Mouse (Mus musculus) sigmoid colon, adult 10 weeks (tissue): ENCODE data around the gene Uimc1. TPM values are rescaled to one million over a fixed set of nuclear protein-coding genes. Genes with fewer than 3 reads are reported as not detected.

ENCODE experiments used
- polyA plus RNA-seq: library from polyadenylated mRNA; stranded (reverse); fragments of 350-450 nt; fragmentation: Illumina TruSeq; extraction: RNeasy Lipid Tissue Mini Kit (QIAGEN cat#74804); gene quantifications from one replicate; pipeline ENCODE4 v1.2.3, GENCODE M21; 2014; ENCODE audit warnings: low read depth, low replicate concordance

Uimc1 gene
- 60.6 TPM for polyA plus RNA-seq

DNA sequence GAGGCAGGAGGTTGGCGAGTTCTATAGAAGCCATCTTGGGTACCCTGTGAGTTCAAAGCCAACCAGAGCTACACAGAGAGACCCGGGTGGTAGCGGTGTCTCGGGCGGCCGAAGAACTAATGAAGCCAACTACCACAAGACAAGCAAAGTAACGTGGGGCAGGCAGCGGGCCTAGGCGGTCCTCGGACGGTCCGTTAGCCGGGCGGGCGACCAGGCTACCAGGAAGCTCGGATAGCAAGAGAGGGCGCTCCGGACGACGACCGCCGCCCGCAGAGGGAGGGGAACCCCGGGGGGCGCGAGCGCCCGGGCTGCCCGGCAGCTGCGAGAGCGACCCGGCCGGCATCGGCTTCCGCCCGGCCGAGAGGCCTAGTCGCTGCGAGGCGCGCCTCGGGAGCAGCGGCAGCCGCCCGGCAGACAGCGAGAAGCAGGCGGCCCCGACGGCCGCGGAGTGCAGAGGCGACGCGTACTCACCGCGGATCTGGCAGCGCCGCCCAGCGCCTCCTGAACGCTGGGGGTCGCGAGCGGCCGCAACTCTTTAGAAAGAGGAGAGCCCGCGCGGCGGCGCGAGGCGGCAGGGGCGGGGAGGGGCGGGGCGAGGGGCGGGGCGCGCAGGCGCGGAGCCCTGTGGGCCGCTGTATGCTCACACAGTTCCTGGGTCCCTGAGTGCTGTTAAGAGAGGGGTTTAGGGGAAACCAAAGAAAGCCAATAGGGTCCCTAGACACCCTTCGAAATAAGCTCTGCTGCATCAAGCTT lies at the start of gene Uimc1:
Gene Uimc1, minus strand, starts transcription at position 575 of the 753 bp plus-strand sequence.

DNA sequence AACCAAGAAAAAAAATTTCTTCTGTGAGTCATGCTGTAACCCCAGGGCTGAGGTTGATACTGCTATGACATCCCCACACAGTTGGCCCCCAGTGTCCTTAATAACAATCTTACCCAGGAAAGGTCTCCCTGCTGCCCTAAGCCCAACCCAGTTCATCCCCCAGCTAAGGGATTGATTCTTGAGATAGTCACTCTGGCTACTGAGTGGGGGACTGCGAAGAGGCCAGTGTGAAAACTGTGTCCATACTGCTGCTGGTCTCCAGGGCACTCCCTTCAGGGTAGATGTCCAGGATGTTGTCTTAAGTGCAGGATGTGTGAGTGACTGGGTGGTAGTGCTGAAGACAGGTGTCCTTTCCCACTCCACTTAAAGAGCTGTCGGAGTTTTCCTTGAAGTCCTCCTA lies 33.3 kb upstream of the Uimc1 start, which contains the start of gene Gm17617:
Gene Gm17617, minus strand, starts transcription at position 101 of the 400 bp plus-strand sequence.

DNA sequence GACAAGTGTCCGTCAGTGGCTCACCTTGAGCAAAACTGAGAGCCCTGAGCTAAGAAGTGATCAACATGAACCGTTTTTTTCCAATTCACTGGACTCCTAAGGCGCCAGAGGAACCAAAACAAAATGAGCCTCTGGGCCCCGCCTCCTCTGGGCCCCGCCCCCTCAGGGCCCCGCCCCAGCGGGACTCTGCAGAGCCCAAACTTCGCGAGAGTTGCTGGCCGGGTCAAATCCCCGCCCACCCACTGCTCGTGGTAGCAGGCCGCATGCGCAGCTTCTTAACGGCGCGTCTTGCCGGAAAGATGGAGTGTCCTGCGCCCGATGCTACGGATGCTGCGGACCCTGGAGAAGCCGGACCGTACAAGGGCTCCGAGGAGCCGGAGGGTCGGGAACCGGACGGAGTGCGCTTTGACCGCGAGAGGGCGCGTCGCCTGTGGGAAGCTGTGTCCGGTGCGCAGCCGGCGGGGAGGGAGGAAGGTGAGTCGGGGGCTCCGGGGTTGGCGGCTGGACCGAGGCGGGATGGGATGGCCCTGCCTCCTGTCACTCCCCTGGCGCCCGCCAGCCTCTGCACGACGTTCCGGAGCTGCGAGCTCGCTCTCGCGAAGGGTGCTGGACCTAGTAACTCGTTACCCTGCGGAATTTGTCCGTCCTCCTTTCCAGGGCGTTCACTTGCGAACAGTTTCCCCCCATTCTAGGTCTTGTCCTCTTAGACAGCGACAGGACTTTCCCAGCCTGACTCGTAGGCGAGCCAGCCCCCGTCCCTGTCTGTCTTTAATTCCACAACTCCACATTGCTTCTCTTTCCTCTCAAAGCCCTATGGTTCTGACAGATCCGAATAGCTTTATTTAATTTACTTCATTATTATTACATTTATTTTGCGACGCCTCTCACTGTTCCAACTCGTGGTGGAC lies 5.2 kb upstream of the Uimc1 start, which contains the start of gene Zfp346:
Gene Zfp346, plus strand, starts transcription at position 267 of the 908 bp plus-strand sequence.

DNA sequence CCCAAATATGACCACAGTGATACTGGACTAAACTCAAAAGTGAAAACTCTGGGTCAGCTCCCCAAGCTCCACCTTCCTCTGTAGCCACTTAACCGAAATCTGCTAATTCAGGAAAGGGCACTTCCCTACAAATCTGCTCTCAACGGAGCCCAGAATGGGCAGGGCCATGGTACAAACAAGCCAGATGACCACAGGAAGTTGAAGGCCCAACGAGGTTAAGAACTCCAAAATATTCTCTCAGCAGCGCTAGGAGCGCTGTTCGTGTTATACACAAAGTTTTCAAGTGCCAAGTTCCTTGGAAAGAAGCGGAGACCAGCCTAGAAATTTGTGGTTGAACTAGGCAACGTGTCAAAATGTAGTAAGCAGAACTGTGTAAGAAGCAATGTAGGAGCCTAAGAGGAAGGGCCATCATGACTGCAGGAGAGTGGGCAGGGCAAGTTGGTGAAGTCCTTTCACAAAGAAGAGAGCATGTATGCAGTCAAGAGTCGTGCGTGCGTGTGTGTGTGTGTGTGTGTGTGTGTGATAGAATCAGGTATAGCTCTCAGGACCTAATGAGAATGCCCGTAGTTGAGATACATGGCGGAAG lies 78.8 kb downstream of the Uimc1 start, which contains the start of gene Hk3:
Gene Hk3, minus strand, starts transcription at position 192 of the 586 bp plus-strand sequence.

Other genes with a start within 250 kb of the Uimc1 start
- gene Unc5a, start 150.9 kb downstream of the Uimc1 start, polyA plus RNA-seq, result not detected
- not detected for gene Hk3, start 78.9 kb downstream of the Uimc1 start, polyA plus RNA-seq
- gene Zfp346, start 5.0 kb upstream of the Uimc1 start, polyA plus RNA-seq, result 5.1 TPM
- gene Gm17617, start 33.2 kb upstream of the Uimc1 start, polyA plus RNA-seq, result not detected
- 0.35 TPM for gene Fgfr4, start 52.3 kb upstream of the Uimc1 start, polyA plus RNA-seq
- 79.5 TPM for gene Nsd1, start 109.5 kb upstream of the Uimc1 start, polyA plus RNA-seq
- 10.2 TPM for gene Prelid1, start 220.2 kb upstream of the Uimc1 start, polyA plus RNA-seq
- gene Rab24, start 221.6 kb upstream of the Uimc1 start, polyA plus RNA-seq, result 13.6 TPM
- gene Mxd3, start 229.5 kb upstream of the Uimc1 start, polyA plus RNA-seq, result not detected